8 mouse cellular contexts compared by ENCODE assay signal in genomic region chr9:96890266-96890665, GRCm38 (mm10). TPM values are rescaled to one million over a fixed set of nuclear protein-coding genes. Genes with fewer than 3 reads are reported as not detected.
A peak's percentile ranks its signal among the peaks of the same experiment; 100 is the strongest.
DNase-seq lines count a peak whose midpoint lies in the region; ATAC-seq and TF ChIP-seq lines count a peak whose summit lies in the region.

No protein-coding gene starts in this region.

- no peak for DNase-seq in heart, adult 11 months
- DNase-seq in limb, embryonic 10.5 days (ENCODE audit: low spot score), result no peak
- no peak for DNase-seq in thymus, adult 2 months
- DNase-seq in thymus, postnatal 0 days (ENCODE audit: low spot score), result no peak
- DNase-seq in spleen, postnatal 36 days (ENCODE audit: low spot score in 2 of 2), result no peak

- TF ChIP-seq POLR2A in bone marrow, adult 2 months (IDR thresholded peaks at IDR 0.05; ENCODE audit: borderline replicate concordance, control insufficient read depth, low read depth, low read length), result no peak
- no peak for TF ChIP-seq POLR2A in thymus, adult 2 months (IDR thresholded peaks at IDR 0.05; ENCODE audit: control insufficient read depth, extremely low read depth, insufficient read depth, low read length, poor library complexity)

- peak overlapping the region; percentile 89; the same call in 1 of the 2 replicates for H3K4me2 ChIP-seq in heart, embryonic 11.5 days
- peak overlapping the region; percentile 94 for H3K4me2 ChIP-seq in embryonic facial prominence, embryonic 13.5 days

- no peaks in the 10 kb centered on the region for H3K36me3 ChIP-seq in heart, embryonic 11.5 days (ENCODE audit: control insufficient read depth, insufficient read depth, low read length)
- H3K36me3 ChIP-seq in embryonic facial prominence, embryonic 13.5 days, result no peaks in the 10 kb centered on the region
- H3K36me3 ChIP-seq in limb, embryonic 10.5 days, result no peaks in the 10 kb centered on the region
- no peaks in the 10 kb centered on the region for H3K36me3 ChIP-seq in thymus, adult 2 months (ENCODE audit: control insufficient read depth, insufficient read depth, low read length)

- TF ChIP-seq CTCF in bone marrow, adult 2 months (IDR thresholded peaks at IDR 0.05; ENCODE audit: control insufficient read depth, insufficient read depth, low read length), result no peak
- no peak for TF ChIP-seq CTCF in thymus, adult 2 months (IDR thresholded peaks at IDR 0.05; ENCODE audit: borderline replicate concordance, control insufficient read depth, extremely low read depth, insufficient read depth, low read length, poor library complexity)

- no peak for ATAC-seq in heart, embryonic 11.5 days (replicated peaks; ENCODE audit: insufficient number of reproducible peaks, low FRiP score, low TSS enrichment)
- ATAC-seq in embryonic facial prominence, embryonic 13.5 days (ENCODE audit: insufficient number of reproducible peaks, insufficient read depth, low FRiP score, low TSS enrichment, low read depth), result no peak

- H3K4me3 ChIP-seq in heart, embryonic 11.5 days (ENCODE audit: low read depth, low read length), result no peak overlapping the region
- H3K4me3 ChIP-seq in bone marrow, adult 2 months (replicated peaks; ENCODE audit: control insufficient read depth, low read depth, low read length), result peak overlapping the region; percentile 3
- peak overlapping the region; percentile 69; the same call in 1 of the 2 replicates for H3K4me3 ChIP-seq in embryonic facial prominence, embryonic 13.5 days
- H3K4me3 ChIP-seq in limb, embryonic 10.5 days, result no peak overlapping the region
- H3K4me3 ChIP-seq in thymus, adult 2 months (ENCODE audit: control insufficient read depth, insufficient read depth, low read length), result no peak overlapping the region

- WGBS in heart, embryonic 11.5 days (ENCODE audit: insufficient replicate concordance), result 79% methylated on average over 6 of the region's 6 CpGs
- WGBS in bone marrow, adult 2 months, result 67% methylated on average over 6 of the region's 6 CpGs
- WGBS in embryonic facial prominence, embryonic 13.5 days, result 70% methylated on average over 6 of the region's 6 CpGs
- WGBS in limb, embryonic 10.5 days, result 85% methylated on average over 6 of the region's 6 CpGs
- 80% methylated on average over 6 of the region's 6 CpGs for WGBS in thymus, adult 2 months

- H3K9ac ChIP-seq in heart, embryonic 11.5 days (ENCODE audit: low read depth, low read length), result peak overlapping the region; percentile 86; the same call in 1 of the 2 replicates
- no peak overlapping the region for H3K9ac ChIP-seq in embryonic facial prominence, embryonic 13.5 days

- H3K4me1 ChIP-seq in heart, embryonic 11.5 days (ENCODE audit: control insufficient read depth, insufficient read depth, low read length), result peaks cover 24% of the 10 kb centered on the region
- H3K4me1 ChIP-seq in bone marrow, adult 2 months (ENCODE audit: control insufficient read depth, insufficient read depth, low read length), result peaks cover 4% of the 10 kb centered on the region; the same call in 1 of the 2 replicates
- H3K4me1 ChIP-seq in embryonic facial prominence, embryonic 13.5 days, result peaks cover 23% of the 10 kb centered on the region
- peaks cover 58% of the 10 kb centered on the region for H3K4me1 ChIP-seq in limb, embryonic 10.5 days
- peaks cover 17% of the 10 kb centered on the region for H3K4me1 ChIP-seq in thymus, adult 2 months (replicated peaks; ENCODE audit: control insufficient read depth, insufficient read depth, low read length)

- H3K27ac ChIP-seq in heart, embryonic 11.5 days (ENCODE audit: low read depth, low read length), result no peak overlapping the region
- peak overlapping the region; percentile 96; the same call in 1 of the 2 replicates for H3K27ac ChIP-seq in bone marrow, adult 2 months (ENCODE audit: control insufficient read depth, insufficient read depth, low read depth, low read length, poor library complexity)
- no peak overlapping the region for H3K27ac ChIP-seq in embryonic facial prominence, embryonic 13.5 days
- H3K27ac ChIP-seq in limb, embryonic 10.5 days, result peak overlapping the region; percentile 94
- H3K27ac ChIP-seq in thymus, adult 2 months (ENCODE audit: control insufficient read depth, insufficient read depth, low read length), result no peak overlapping the region

- H3K27me3 ChIP-seq in heart, embryonic 11.5 days (ENCODE audit: control insufficient read depth, insufficient read depth, low read length), result peaks cover 9% of the 10 kb centered on the region
- H3K27me3 ChIP-seq in embryonic facial prominence, embryonic 13.5 days, result peaks cover 14% of the 10 kb centered on the region
- peaks cover 39% of the 10 kb centered on the region for H3K27me3 ChIP-seq in limb, embryonic 10.5 days (ENCODE audit: low read depth, poor library complexity, severe bottlenecking)
- no peaks in the 10 kb centered on the region for H3K27me3 ChIP-seq in thymus, adult 2 months (ENCODE audit: control insufficient read depth, insufficient read depth, low read length)

- no peaks in the 10 kb centered on the region for H3K9me3 ChIP-seq in heart, embryonic 11.5 days (replicated peaks; ENCODE audit: control insufficient read depth, low read length)
- H3K9me3 ChIP-seq in embryonic facial prominence, embryonic 13.5 days, result no peaks in the 10 kb centered on the region
- H3K9me3 ChIP-seq in limb, embryonic 10.5 days (replicated peaks), result no peaks in the 10 kb centered on the region

RNA-seq across cellular contexts. Expression of gene Pxylp1, which starts 2.2 kb away (rescaled TPM):
- polyA plus RNA-seq in heart, embryonic 11.5 days (2014; fragmentation: Nextera tagmentation; extraction: Ambion mirVana), result 31.3 and 33.7 TPM in 2 replicates
- polyA plus RNA-seq in bone marrow, adult 2 months (2011; ENCODE audit: insufficient read depth, insufficient read length, low replicate concordance, missing spikeins), result 7.1 and 14.5 TPM in 2 replicates
- polyA plus RNA-seq in embryonic facial prominence, embryonic 13.5 days (2015; fragmentation: Nextera tagmentation; extraction: Ambion mirVana), result 29.1 and 33.7 TPM in 2 replicates
- polyA plus RNA-seq in limb, embryonic 10.5 days (2016; fragmentation: Nextera tagmentation; extraction: Ambion mirVana), result 11.4 and 15.3 TPM in 2 replicates
- polyA plus RNA-seq in thymus, adult 2 months (2012; rRNA removed), result 4.4 and 4.9 TPM in 2 replicates
- polyA plus RNA-seq in thymus, postnatal 0 days (2015; fragmentation: Nextera tagmentation; extraction: Ambion mirVana), result 5.2 and 7.5 TPM in 2 replicates

Comparison
In these comparisons a context has a peak if more than half of its experiments do, and no peak if none do; other contexts are left out.
1. H3K27ac ChIP-seq: peak in bone marrow, adult 2 months (single experiment) and limb, embryonic 10.5 days (single experiment); none in heart, embryonic 11.5 days (single experiment), embryonic facial prominence, embryonic 13.5 days (single experiment) and thymus, adult 2 months (single experiment).
2. H3K4me3 ChIP-seq: peak in bone marrow, adult 2 months (single experiment) and embryonic facial prominence, embryonic 13.5 days (single experiment); none in heart, embryonic 11.5 days (single experiment), limb, embryonic 10.5 days (single experiment) and thymus, adult 2 months (single experiment).